Mouse (Mus musculus): ENCODE data around the gene Thbs3. TPM values are rescaled to one million over a fixed set of nuclear protein-coding genes. Genes with fewer than 3 reads are reported as not detected.

The Thbs3 gene
- 59.8 and 60.5 TPM in 2 replicates for polyA plus RNA-seq (2012; rRNA removed)

DNA sequence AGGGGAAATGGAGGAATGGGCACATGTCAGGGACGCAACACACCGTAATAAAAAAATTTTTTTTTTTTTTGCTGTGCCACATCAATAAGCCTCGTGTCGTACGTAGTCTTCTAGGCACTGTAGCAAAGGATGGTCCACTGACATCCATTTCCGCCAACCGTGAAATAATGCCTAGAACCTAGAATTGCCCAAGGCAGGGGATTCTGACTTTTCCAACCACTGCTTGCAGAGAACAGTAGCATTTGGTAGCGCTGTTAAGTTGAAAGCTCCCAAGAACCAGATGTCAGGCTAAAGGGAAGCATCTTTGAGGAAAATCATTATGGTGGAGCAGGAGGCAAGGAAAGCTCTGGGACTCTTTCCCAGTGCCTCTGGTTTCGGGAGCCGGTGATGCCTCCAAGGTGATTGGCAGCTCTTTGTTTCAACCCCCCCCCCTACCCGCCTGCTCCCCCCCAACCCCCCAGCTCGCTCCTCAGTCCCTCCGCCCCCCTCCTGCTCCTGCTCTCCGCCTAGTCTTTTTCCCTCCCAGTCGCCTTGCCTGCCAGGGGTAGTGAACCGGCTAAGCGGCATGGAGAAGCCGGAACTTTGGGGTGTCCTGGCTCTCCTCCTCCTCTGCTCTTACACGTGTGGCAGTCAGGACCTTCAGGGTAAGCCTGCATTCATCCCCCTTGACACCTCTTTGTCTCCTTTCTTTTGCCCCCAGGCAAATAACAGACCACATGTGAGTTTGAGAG, at the start of gene Thbs3:
Gene Thbs3 (plus strand): TSS at position 500 of the 731 bp plus-strand sequence.

DNA sequence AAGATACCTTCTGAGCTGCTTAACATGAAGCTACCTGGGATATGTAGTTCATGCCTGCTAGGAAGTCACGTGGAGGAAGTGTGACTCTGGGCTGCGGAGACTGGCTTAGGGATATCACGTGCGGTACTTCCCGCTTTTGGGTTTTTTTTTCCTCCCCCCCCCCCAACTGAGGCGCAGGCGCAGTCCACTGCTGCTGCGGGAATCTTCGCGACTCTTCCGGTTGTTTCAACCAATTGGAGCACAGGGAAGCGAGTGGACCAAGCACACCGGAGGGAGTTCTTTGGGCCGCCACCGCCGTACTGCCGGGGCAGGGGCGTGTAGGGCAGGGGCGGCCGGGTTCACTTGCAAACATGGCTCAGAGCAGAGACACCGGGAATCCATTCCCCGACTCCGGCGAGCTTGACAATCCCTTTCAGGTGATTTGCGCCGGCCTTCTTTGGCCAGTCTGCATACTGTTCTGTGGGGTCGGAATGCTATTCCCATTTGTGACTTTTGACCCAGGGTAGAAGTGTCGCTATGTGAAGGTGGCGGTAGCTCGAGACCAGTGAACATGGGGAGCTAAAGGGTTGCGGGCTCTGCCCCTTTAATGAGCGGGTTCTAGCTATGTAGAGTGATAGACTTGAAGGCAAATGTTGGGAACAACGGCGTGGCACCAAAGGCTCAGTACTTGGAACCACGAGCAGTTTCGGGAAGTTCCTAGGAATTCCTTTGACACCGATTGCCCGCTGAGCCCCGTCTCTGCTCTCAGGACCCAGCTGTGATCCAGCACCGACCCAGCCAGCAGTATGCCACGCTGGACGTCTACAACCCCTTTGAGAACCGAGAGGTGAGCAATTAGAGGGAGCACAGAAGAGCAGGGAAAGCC, 37.5 kb upstream of the Thbs3 start, which contains the start of gene Scamp3:
Gene Scamp3 (plus strand): TSS at position 232 of the 865 bp plus-strand sequence.

DNA sequence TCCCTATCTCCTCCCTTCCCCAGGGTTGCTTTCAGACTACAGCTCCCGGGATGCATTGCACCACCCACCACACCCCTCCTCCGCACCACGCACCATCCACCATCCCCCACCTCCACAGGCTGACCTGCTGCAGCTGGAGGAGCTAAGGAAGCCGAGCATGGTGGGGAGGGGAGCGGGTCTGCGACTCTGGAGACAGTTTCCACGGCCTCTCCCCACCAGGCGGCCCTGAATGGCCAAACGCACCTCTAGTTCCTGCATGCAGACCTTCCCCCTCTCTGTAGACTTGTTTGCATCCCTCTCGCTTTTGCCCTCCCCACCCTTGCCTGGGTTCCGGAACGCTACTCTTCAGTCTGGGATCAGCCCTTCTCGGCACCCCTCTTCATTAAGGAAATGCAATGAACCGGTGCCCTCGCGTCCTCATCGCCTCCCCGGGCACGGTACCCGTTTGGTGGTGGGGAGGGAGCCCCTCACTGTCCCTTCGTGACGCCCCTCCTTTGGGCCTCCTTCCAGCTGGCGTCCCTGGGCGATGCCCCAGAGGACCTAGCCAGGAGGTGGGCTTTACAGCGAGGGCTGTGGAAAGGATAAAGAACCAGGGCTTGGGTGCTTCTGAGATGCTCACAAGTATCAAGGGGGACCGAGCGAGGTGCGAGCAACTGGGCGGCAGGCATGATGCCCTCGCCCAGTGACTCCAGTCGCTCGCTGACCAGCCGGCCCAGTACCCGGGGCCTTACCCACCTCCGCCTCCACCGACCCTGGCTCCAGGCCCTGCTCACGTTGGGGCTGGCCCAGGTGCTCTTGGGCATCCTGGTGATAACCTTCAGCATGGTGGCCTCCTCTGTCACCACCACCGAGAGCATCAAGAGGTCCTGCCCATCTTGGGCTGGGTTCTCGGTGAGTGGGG, 31.7 kb upstream of the Thbs3 start, which contains the start of gene Fam189b:
Gene Fam189b (plus strand): TSS at position 86 of the 901 bp plus-strand sequence.

DNA sequence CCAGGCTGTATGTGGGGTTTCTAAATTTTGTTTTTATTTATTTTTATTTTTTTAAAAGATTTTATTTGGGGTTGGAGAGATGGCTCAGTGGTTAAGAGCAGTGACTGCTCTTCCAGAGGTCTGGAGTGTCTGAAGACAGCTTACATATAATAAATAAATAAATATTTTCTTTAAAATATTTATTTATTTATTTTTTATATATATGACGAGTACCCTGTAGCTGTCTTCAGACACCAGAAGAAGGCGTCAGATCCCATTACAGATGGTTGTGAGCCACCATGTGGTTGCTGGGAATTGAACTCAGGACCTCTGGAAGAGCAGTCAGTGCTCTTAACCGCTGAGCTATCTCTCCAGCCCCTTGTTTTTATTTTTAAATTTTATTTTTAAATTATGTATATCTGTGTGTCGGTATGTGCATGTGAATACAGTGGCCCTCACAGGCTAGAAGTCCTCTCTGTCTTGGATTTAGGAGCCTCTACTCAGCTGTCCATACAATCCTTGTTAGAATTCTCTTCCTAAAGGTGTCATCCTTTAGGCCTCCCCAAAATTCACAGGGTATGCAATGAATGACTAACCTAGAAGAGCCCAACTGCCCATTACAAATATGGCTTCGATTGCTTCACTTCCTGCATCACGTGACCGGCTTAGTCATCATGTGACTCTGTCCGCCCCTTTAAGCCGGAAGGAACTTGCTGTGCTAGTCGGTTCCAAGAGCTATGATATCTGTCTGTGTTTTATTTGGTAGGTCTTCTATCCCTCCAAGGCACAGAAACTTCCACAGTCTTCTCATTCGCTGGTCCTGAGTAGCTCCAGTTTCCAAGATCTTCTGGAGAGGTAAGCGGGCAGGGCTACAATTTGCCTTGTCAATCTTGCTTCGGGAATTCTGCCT, 12.5 kb upstream of the Thbs3 start, which contains the start of gene Gba:
Gene Gba (plus strand): TSS at position 676 of the 889 bp plus-strand sequence.

DNA sequence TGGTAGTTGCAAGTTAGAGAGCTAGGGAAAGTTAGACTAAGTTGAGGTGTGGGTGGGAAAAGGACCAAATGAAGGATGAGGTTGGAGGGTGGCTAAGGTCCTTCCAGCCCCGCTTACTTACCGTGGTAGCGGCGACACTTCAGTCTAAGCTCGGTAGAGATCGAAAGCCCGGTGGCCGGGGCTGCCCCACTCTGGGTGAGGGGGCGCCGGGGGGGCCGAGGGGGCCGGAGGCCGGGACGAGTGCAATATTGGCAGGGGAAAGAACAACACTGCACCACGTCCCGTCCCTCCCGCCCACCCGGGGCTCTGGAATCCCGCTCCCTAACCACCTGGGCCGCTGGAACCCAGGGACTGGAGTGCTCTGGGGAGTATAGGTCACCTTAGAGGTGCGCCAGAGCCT, 11.9 kb downstream of the Thbs3 start, which contains the start of gene Mtx1:
Gene Mtx1 (minus strand): TSS at position 189 of the 400 bp plus-strand sequence.

DNA sequence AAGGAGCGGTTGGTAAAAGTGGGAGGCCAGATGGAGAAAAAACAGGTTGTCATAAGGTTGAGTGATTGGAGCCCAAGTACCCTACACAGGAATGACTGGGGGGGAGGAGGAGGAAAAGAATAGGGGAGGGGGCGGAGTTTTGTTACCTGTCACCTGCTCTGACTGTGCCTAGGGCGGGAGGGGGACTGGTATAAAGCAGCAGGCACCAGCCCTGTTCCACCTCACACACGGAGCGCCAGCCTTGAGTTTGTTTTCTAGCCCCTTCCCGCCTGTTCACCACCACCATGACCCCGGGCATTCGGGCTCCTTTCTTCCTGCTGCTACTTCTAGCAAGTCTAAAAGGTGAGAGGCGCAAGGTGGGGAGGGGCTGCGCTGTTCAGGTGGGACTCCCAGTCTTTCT, 13.9 kb downstream of the Thbs3 start, which contains the start of gene Muc1:
Gene Muc1 (plus strand): TSS at position 222 of the 400 bp plus-strand sequence.

DNA sequence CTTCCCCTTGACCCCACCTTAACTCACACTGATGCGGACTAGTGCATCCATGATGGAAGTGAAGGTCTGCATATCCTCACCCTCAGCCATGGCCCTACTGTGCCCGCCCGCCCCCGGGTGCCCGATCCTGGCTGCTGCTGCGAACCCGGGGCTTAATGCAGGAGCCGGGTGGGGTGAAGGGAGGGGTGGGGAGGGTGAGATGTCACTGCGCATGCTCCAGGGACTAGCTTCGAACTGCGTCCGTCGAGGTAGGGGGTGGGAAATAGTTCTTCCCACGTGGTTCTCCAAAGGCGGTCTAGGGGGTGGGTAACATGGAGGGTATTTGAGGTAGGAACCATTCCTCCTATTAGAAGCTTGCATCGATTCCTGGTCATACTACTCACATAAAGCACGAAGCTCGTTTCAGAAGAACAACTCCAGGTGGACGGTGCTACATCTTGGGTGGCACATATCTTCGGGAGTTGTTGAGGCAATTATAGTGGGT, 30.8 kb downstream of the Thbs3 start, which contains the start of gene Krtcap2:
Gene Krtcap2 (plus strand): TSS at position 279 of the 484 bp plus-strand sequence.

DNA sequence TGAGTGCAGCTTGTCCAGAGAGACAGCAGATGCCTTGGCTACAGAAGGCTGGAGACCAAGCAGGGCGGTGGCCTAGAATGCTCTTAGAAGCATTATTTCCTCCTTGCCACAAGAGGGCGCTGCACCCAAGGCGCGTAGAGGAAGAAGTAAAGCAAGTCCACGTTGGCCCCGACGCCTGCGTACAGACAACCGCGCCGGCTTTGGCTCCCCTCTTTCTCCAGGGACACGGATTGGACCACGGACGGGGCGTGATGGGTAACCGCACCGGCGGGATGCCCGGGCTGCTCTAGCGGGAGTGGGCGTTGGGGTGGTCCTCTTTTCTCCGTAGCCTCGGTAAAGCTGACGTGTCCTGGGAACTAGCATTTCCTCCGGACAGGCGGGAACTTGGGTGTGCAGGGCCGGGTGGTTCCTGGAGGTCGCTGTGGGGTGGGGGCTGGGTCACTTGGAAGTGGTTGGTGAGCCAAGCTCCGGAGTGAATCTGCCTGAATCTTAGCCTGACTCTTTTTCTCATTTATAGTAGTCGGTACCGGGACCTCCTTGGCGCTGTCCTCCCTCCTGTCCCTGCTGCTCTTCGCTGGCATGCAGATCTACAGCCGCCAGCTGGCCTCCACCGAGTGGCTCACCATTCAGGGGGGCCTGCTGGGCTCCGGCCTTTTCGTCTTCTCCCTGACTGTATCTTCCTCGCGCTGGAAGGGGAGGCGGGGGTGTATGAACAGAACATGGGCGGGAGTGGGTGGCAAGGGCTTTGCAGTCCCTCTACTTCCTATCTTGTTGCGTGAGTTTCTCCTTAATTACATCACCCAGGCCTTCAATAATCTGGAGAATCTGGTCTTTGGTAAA, 31.5 kb downstream of the Thbs3 start, which contains the start of gene Trim46:
Gene Trim46 (minus strand): TSS at position 49 of the 840 bp plus-strand sequence.

DNA sequence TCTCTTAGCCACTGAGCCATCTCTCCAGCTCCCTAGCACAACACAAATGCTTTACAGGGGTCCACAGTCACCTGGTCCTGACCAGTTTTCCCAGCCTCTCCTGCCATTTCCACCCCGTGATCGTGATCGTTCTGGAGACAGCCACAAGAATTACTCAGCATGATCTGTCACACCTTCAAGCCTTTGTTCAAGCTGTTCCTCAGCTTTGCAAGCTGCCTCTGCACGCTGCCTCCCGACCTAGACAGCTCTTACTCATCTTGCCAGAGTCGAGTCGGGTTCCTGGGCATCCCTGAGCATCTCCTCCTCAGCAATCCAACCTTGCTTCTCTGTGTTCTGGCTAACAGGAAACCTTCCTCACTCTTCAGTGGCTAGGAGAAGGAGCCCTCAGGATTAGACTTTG, 44.1 kb downstream of the Thbs3 start, which contains the start of gene Dpm3:
Gene Dpm3 (plus strand): TSS at position 283 of the 400 bp plus-strand sequence.

DNA sequence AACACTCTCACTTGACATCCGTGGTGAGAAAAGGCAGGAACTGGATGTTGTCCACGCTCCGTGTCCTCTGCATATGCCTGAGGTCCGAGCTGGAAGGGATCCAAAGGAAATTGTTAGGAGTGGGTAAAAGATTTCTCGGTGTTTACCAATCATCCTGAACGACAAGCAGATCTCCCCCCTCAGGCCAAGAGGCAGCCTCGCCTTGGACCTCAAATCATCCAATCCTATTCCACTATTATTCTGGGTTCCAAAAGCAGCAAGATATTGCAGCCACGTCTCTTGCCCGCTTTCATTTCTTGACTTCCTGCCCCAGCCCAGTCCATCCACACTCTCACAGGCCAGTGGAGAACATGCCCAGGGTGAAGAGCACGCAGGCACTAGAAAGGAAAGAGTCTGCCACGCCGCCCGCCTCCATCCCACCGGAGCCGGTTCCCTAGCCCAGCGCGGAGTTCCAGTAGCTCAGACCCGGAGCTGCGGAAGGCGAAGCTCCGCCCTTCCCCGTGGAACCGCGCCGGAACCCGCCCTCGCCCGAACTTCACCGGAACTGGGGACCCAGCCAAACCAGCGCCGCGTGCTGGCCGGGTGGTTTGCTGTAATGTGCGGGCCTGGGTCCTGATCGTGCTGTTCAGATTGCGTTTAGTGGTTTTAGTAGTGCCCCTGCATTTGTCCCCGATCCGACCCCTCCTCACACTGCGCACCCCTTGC, 55.2 kb downstream of the Thbs3 start, which contains the start of gene Slc50a1:
Gene Slc50a1 (minus strand): TSS at position 520 of the 705 bp plus-strand sequence.

Other genes with a start within 250 kb of the Thbs3 start
- gene Rusc1, start 121.9 kb upstream of the Thbs3 start, polyA plus RNA-seq (2012; rRNA removed) = 36.2 and 37.3 TPM in 2 replicates
- not detected in 2 replicates for gene Gm43738, start 114.1 kb upstream of the Thbs3 start, polyA plus RNA-seq (2012; rRNA removed)
- 139 and 176 TPM in 2 replicates for gene Fdps, start 113.2 kb upstream of the Thbs3 start, polyA plus RNA-seq (2012; rRNA removed)
- 2.0 and 8.7 TPM in 2 replicates for gene Pklr, start 79.0 kb upstream of the Thbs3 start, polyA plus RNA-seq (2012; rRNA removed)
- 9.1 and 13.9 TPM in 2 replicates for gene Hcn3, start 55.0 kb upstream of the Thbs3 start, polyA plus RNA-seq (2012; rRNA removed)
- gene Clk2, start 50.4 kb upstream of the Thbs3 start, polyA plus RNA-seq (2012; rRNA removed) = 89.7 and 99.3 TPM in 2 replicates
- 154 and 183 TPM in 2 replicates for gene Scamp3, start 37.7 kb upstream of the Thbs3 start, polyA plus RNA-seq (2012; rRNA removed)
- 63.7 and 65.9 TPM in 2 replicates for gene Fam189b, start 32.0 kb upstream of the Thbs3 start, polyA plus RNA-seq (2012; rRNA removed)
- gene Gba, start 12.3 kb upstream of the Thbs3 start, polyA plus RNA-seq (2012; rRNA removed) = 61.5 and 89.3 TPM in 2 replicates
- 229 and 256 TPM in 2 replicates for gene Mtx1, start 11.9 kb downstream of the Thbs3 start, polyA plus RNA-seq (2012; rRNA removed)
- gene Muc1, start 13.9 kb downstream of the Thbs3 start, polyA plus RNA-seq (2012; rRNA removed) = 16.1 and 33.4 TPM in 2 replicates
- 267 and 351 TPM in 2 replicates for gene Krtcap2, start 30.8 kb downstream of the Thbs3 start, polyA plus RNA-seq (2012; rRNA removed)
- gene Trim46, start 31.1 kb downstream of the Thbs3 start, polyA plus RNA-seq (2012; rRNA removed) = 16.5 and 20.5 TPM in 2 replicates
- 503 and 662 TPM in 2 replicates for gene Dpm3, start 44.2 kb downstream of the Thbs3 start, polyA plus RNA-seq (2012; rRNA removed)
- gene Slc50a1, start 55.4 kb downstream of the Thbs3 start, polyA plus RNA-seq (2012; rRNA removed) = 203 and 215 TPM in 2 replicates
- gene Efna1, start 66.0 kb downstream of the Thbs3 start, polyA plus RNA-seq (2012; rRNA removed) = 43.0 and 48.2 TPM in 2 replicates
- 1.9 and 5.0 TPM in 2 replicates for gene Efna3, start 107.8 kb downstream of the Thbs3 start, polyA plus RNA-seq (2012; rRNA removed)
- gene Efna4, start 122.8 kb downstream of the Thbs3 start, polyA plus RNA-seq (2012; rRNA removed) = 36.4 and 44.7 TPM in 2 replicates
- 179 and 187 TPM in 2 replicates for gene Adam15, start 134.8 kb downstream of the Thbs3 start, polyA plus RNA-seq (2012; rRNA removed)
- 0.23 and 0.62 TPM in 2 replicates for gene Dcst2, start 146.8 kb downstream of the Thbs3 start, polyA plus RNA-seq (2012; rRNA removed)
- gene Dcst1, start 150.1 kb downstream of the Thbs3 start, polyA plus RNA-seq (2012; rRNA removed) = 0.30 and 0.32 TPM in 2 replicates
- gene Zbtb7b, start 179.6 kb downstream of the Thbs3 start, polyA plus RNA-seq (2012; rRNA removed) = 68.2 and 77.9 TPM in 2 replicates
- 2.0 TPM in 1 of 2 replicates, not detected in the other for gene Lenep, start 187.6 kb downstream of the Thbs3 start, polyA plus RNA-seq (2012; rRNA removed)
- gene Flad1, start 196.7 kb downstream of the Thbs3 start, polyA plus RNA-seq (2012; rRNA removed) = 34.7 and 49.3 TPM in 2 replicates
- 40.3 and 61.0 TPM in 2 replicates for gene Cks1b, start 203.2 kb downstream of the Thbs3 start, polyA plus RNA-seq (2012; rRNA removed)
- gene Shc1, start 203.3 kb downstream of the Thbs3 start, polyA plus RNA-seq (2012; rRNA removed) = 116 and 134 TPM in 2 replicates
- 179 and 285 TPM in 2 replicates for gene Pygo2, start 215.0 kb downstream of the Thbs3 start, polyA plus RNA-seq (2012; rRNA removed)
- gene Pbxip1, start 221.5 kb downstream of the Thbs3 start, polyA plus RNA-seq (2012; rRNA removed) = 80.0 and 83.8 TPM in 2 replicates
- gene Pmvk, start 239.4 kb downstream of the Thbs3 start, polyA plus RNA-seq (2012; rRNA removed) = 17.7 and 21.3 TPM in 2 replicates